Mouse (Mus musculus) midbrain, embryonic 10.5 days (tissue): ENCODE results near the gene Zfp949. TPM values are rescaled to one million over a fixed set of nuclear protein-coding genes. Genes with fewer than 3 reads are reported as not detected.

Experiments
- DNase-seq: peaks from one replicate; pipeline ENCODE4 v3.0.0-alpha.2; 2017; ENCODE audit warnings: low spot score
- H3K27ac ChIP-seq: fragments of 300-500 bp; sonication (generic); replicated peaks from 2 replicates; pipeline ENCODE4 v1.5.1; 2016; ENCODE audit warnings: mild to moderate bottlenecking
- H3K27me3 ChIP-seq: fragments of 300-500 bp; sonication (generic); 2 replicates; pipeline ENCODE4 v1.6.1; 2016; ENCODE audit warnings: low read depth, mild to moderate bottlenecking; ENCODE audit not compliant: poor library complexity, severe bottlenecking
- H3K36me3 ChIP-seq: fragments of 300-500 bp; sonication (generic); 2 replicates; pipeline ENCODE4 v1.6.1; 2016; ENCODE audit warnings: mild to moderate bottlenecking, moderate library complexity
- H3K4me1 ChIP-seq: fragments of 300-500 bp; sonication (generic); 2 replicates; pipeline ENCODE4 v1.6.1; 2016
- H3K4me3 ChIP-seq: fragments of 300-500 bp; sonication (generic); 2 replicates; pipeline ENCODE4 v1.5.1; 2016; ENCODE audit warnings: mild to moderate bottlenecking, moderate library complexity
- H3K9me3 ChIP-seq: fragments of 300-500 bp; sonication (generic); replicated peaks from 2 replicates; pipeline ENCODE4 v1.6.1; 2016; ENCODE audit warnings: mild to moderate bottlenecking
- WGBS: fragments of 180-500 bp; shearing (Covaris S2); methylation state at CpG from one replicate; pipeline ENCODE4 v1.1.7; 2016; 5-methylcytosine and 5-hydroxymethylcytosine counted together
- polyA plus RNA-seq: library from polyadenylated mRNA; unstranded; fragments of >200 nt; fragmentation: Nextera tagmentation; extraction: Ambion mirVana; gene quantifications from 2 replicates; pipeline ENCODE4 v1.2.1, GENCODE M21; 2016

The Zfp949 gene
- polyA plus RNA-seq, 1 experiment from 2014 or later = 5.9 TPM

DNA sequence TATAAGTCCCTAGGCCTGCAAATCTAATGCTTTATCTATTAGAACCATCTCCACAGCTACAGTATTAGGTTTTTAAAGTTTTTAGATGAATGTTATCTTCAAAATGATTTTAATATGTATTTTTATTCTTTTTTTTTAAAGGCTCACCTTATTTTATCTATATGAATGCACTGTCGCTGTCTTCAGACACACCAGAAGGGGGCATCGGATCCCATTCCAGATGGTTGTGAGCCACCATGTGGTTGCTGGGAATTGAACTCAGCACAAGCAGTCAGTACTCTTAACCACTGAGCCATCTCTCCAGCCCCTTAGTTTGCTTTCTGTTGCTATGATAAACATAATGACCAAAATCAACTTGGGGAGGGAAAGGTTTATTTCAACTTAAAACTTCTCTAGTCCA is 23.5 kb upstream of the Zfp949 start:
- no peaks in the 10 kb centered on the region for H3K9me3 ChIP-seq
- 95% methylated on average over 2 of the region's 2 CpGs for WGBS
- peaks cover 29% of the 10 kb centered on the region for H3K4me1 ChIP-seq
- no peaks in the 10 kb centered on the region for H3K27me3 ChIP-seq
- peaks cover 24% of the 10 kb centered on the region for H3K36me3 ChIP-seq
- no peak overlapping the region for H3K27ac ChIP-seq
- no peak overlapping the region for H3K4me3 ChIP-seq
- DNase-seq = no peak

GRCm38 (mm10) chr9:88524796-88525195 is 23.0 kb upstream of the Zfp949 start:
- no peak for DNase-seq
- Histone ChIP-seq H3K4me1 (peaks cover 29% of the 10 kb centered on the region), H3K27ac (no peak overlapping the region), H3K9me3 (no peaks in the 10 kb centered on the region), H3K27me3 (no peaks in the 10 kb centered on the region), H3K36me3 (peaks cover 22% of the 10 kb centered on the region), H3K4me3 (no peak overlapping the region)
- WGBS = 81% methylated on average over 3 of the region's 3 CpGs

- WGBS = 88% methylated on average over 6 of the region's 6 CpGs
- Histone ChIP-seq H3K9me3 (no peaks in the 10 kb centered on the region), H3K4me1 (peaks cover 25% of the 10 kb centered on the region), H3K27ac (no peak overlapping the region), H3K27me3 (no peaks in the 10 kb centered on the region), H3K4me3 (no peak overlapping the region), H3K36me3 (peaks cover 17% of the 10 kb centered on the region)
- DNase-seq = no peak
These were observed 22.5 kb upstream of the Zfp949 start for GRCm38 (mm10) chr9:88525341-88525740.

DNA sequence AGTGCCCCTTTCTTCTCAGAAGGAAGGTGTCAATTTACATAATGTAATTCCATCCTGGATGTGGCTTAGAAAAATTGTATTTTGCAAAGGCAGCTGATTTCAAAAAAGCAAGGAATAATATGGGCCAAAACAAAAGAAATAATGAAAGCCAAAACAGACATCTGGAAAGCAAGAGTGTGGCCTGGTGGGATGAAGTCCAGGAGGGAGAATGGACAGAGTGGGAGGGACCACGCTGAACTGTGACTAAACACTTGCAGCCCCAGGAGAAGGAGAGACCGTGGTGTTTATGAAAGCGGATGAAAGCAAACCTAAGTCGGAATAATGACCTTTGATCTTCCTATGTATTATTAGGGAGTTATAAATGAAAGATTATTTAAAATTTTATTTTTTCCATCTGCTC is 19.9 kb upstream of the Zfp949 start:
- H3K4me3 ChIP-seq = no peak overlapping the region

DNA sequence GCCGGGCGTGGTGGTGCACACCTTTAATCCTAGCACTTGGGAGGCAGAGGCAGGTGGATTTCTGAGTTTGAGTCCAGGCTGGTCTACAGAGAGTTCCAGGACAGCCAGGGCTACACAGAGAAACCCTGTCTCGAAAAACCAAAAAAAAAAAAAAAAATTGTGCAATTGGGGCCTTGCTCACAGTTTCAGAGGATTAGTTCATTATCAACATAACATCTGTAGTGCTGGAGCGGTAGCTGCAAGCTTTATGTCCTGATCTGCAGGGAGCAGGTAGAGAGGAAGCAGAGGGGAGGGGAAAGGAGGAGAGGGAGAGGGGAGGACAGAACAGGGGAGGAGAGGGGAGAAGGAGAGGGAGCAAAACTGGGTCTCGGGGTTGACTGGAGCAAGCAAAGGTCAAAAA is 19.1 kb upstream of the Zfp949 start:
- no peak for DNase-seq
- H3K9me3 ChIP-seq = no peaks in the 10 kb centered on the region
- no peaks in the 10 kb centered on the region for H3K36me3 ChIP-seq
- peaks cover 11% of the 10 kb centered on the region for H3K4me1 ChIP-seq
- H3K27me3 ChIP-seq = no peaks in the 10 kb centered on the region
- no peak overlapping the region for H3K4me3 ChIP-seq
- WGBS = 78% methylated on average over 5 of the region's 5 CpGs
- no peak overlapping the region for H3K27ac ChIP-seq

More for the DNA sequence above, 19.9 kb upstream of the Zfp949 start:
- WGBS = 87% methylated on average over 4 of the region's 4 CpGs
- no peaks in the 10 kb centered on the region for H3K9me3 ChIP-seq
- no peak for DNase-seq
- H3K4me1 ChIP-seq = peaks cover 16% of the 10 kb centered on the region
- no peak overlapping the region for H3K27ac ChIP-seq
- H3K36me3 ChIP-seq = no peaks in the 10 kb centered on the region
- H3K27me3 ChIP-seq = no peaks in the 10 kb centered on the region

DNA sequence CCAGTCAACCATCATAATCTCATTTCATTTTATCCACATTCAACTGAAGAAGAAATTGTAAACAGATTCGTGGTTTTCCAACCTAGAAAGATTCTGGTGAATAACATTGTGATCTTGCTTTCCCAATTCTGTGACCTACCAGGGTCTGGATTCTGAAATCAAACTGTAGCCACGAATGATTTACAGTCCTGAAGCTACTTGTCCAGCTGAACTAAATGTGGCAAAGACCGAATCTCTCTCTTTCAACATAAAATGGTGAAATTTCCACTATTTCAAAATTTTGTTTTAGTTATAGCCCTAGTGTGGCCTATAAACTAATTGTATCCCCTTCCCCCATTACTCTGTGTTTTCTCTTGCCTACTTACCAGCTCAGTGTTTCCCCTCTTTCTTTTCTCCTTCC is 18.2 kb upstream of the Zfp949 start:
- Histone ChIP-seq H3K27me3 (no peaks in the 10 kb centered on the region), H3K4me1 (peaks cover 11% of the 10 kb centered on the region), H3K27ac (no peak overlapping the region), H3K9me3 (no peaks in the 10 kb centered on the region), H3K4me3 (no peak overlapping the region), H3K36me3 (no peaks in the 10 kb centered on the region)
- DNase-seq = no peak
- 88% methylated on average over 3 of the region's 3 CpGs for WGBS

- H3K27ac ChIP-seq = no peak overlapping the region
- WGBS = 90% methylated on average over 5 of the region's 5 CpGs
- no peak for DNase-seq
- no peaks in the 10 kb centered on the region for H3K27me3 ChIP-seq
- H3K4me1 ChIP-seq = peaks cover 10% of the 10 kb centered on the region
- H3K4me3 ChIP-seq = no peak overlapping the region
- H3K9me3 ChIP-seq = no peaks in the 10 kb centered on the region
- H3K36me3 ChIP-seq = no peaks in the 10 kb centered on the region
These were observed 17.7 kb upstream of the Zfp949 start for GRCm38 (mm10) chr9:88529979-88530580.

GRCm38 (mm10) chr9:88534093-88534492 is 13.7 kb upstream of the Zfp949 start:
- WGBS = 88% methylated on average over 5 of the region's 5 CpGs
- H3K4me1 ChIP-seq = no peaks in the 10 kb centered on the region
- H3K9me3 ChIP-seq = no peaks in the 10 kb centered on the region
- H3K4me3 ChIP-seq = no peak overlapping the region
- H3K27me3 ChIP-seq = no peaks in the 10 kb centered on the region
- no peaks in the 10 kb centered on the region for H3K36me3 ChIP-seq
- DNase-seq = no peak
- no peak overlapping the region for H3K27ac ChIP-seq

DNA sequence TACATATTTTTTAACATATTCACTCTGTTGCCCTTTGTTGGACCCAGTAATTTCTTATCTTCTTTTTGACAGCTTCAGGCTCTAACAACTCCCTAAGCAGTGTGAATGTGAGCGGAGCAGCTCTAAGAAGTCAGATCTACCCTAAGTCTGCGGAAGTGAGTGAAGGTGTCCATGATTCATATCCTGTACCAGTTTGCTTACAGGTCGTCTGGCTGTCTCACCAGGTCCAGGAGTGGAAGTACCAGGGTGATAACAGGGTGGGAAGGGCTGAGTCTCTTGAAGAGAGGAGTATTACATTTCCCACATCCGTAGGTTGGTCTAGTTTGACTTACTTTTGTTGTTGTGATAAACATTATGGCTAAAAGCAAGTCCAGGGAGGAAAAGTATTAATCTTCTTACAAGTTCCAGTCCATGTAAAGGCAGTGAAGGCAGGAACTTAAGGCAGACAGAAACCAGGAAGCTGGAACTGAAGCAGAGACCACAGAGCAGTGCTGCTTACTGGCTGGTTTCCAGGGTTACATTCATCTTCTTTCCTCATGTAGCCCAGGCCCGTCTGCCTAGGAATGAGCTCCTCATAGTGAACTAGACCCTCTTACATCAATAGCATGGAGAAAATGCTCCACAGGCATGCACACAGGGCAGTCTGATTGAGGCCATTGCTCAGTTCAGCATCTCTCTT is 8.1 kb upstream of the Zfp949 start:
- DNase-seq = no peak
- no peaks in the 10 kb centered on the region for H3K36me3 ChIP-seq
- no peaks in the 10 kb centered on the region for H3K27me3 ChIP-seq
- no peaks in the 10 kb centered on the region for H3K4me1 ChIP-seq
- H3K27ac ChIP-seq = no peak overlapping the region
- H3K9me3 ChIP-seq = no peaks in the 10 kb centered on the region
- WGBS = 81% methylated on average over 5 of the region's 5 CpGs
- H3K4me3 ChIP-seq = no peak overlapping the region

GRCm38 (mm10) chr9:88542816-88543215 is 5.0 kb upstream of the Zfp949 start:
- no peaks in the 10 kb centered on the region for H3K36me3 ChIP-seq
- DNase-seq = no peak
- H3K9me3 ChIP-seq = no peaks in the 10 kb centered on the region
- WGBS = 37% methylated on average over 2 of the region's 2 CpGs
- no peak overlapping the region for H3K27ac ChIP-seq
- no peaks in the 10 kb centered on the region for H3K27me3 ChIP-seq
- no peak overlapping the region for H3K4me3 ChIP-seq
- no peaks in the 10 kb centered on the region for H3K4me1 ChIP-seq

DNA sequence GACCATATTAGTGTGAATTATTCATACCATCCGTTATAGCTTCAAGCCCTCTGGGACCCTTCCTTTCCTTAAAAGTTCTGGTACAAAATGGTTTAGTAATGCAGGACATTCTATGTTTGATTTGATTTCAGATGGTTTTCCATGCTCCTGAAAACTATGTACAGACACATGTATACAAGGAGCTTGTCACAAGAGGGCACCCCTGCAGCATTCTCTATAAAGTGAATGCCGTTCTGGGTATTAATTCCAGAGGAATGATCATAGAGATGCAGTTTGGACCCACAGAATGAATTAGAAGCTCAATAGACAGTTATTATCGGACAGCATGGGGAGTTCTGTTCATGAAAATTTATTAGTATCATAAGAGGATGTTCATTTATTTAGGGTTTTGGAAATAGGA is 2.3 kb upstream of the Zfp949 start:
- 48% methylated on average over 3 of the region's 3 CpGs for WGBS
- no peaks in the 10 kb centered on the region for H3K36me3 ChIP-seq
- H3K4me3 ChIP-seq = no peak overlapping the region
- peaks cover 15% of the 10 kb centered on the region for H3K4me1 ChIP-seq
- no peak for DNase-seq
- no peak overlapping the region for H3K27ac ChIP-seq
- no peaks in the 10 kb centered on the region for H3K27me3 ChIP-seq
- H3K9me3 ChIP-seq = no peaks in the 10 kb centered on the region

DNA sequence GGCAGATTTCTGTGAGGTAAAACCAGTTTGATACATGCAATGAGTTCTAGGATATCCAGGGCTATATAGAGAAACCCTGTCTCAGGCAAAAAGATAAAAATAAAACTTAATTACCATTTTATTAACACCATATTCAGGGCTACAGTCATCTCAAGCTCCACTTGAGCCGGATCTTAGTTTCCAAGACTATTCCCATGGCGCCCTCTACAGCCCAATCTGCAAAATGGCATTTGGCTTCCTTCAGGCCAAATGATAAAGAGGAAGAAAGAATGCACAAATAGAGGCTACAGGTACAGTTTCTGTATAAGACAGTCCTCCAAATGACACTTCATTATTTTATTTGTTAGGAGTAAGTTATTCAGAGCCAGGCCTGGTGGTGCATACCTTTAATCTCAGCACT is 1.7 kb upstream of the Zfp949 start:
- Histone ChIP-seq H3K36me3 (no peaks in the 10 kb centered on the region), H3K27ac (no peak overlapping the region), H3K4me3 (no peak overlapping the region), H3K4me1 (peaks cover 15% of the 10 kb centered on the region), H3K9me3 (no peaks in the 10 kb centered on the region), H3K27me3 (no peaks in the 10 kb centered on the region)
- 5% methylated on average over 2 of the region's 2 CpGs for WGBS
- peak; percentile 26 for DNase-seq

- Histone ChIP-seq H3K36me3 (no peaks in the 10 kb centered on the region), H3K27ac (no peak overlapping the region), H3K9me3 (no peaks in the 10 kb centered on the region), H3K4me3 (no peak overlapping the region), H3K27me3 (no peaks in the 10 kb centered on the region), H3K4me1 (peaks cover 15% of the 10 kb centered on the region)
- WGBS = 68% methylated on average over 8 of the region's 8 CpGs
- no peak for DNase-seq
These were observed 1.2 kb upstream of the Zfp949 start for GRCm38 (mm10) chr9:88546657-88547056.
